Mouse (Mus musculus) cerebellum, adult 2 months (tissue): ENCODE measurements around the gene Olfr1346. TPM values are rescaled to one million over a fixed set of nuclear protein-coding genes. Genes with fewer than 3 reads are reported as not detected.

Experiments
- DNase-seq, 2 experiments: peaks; one replicate each; pipeline ENCODE4 v3.0.0; 2021
- H3K27ac ChIP-seq: fragments of 200-500 bp; 2 replicates; pipeline ENCODE4 v1.5.1; 2012; ENCODE audit warnings: low read length, control low read depth, inconsistent platforms; ENCODE audit not compliant: insufficient read depth
- H3K27me3 ChIP-seq: fragments of 200-500 bp; 2 replicates; pipeline ENCODE4 v1.6.1; 2012; ENCODE audit warnings: inconsistent platforms, mild to moderate bottlenecking, low read length, moderate library complexity; ENCODE audit not compliant: control insufficient read depth, insufficient read depth
- H3K4me1 ChIP-seq: fragments of 200-500 bp; 2 replicates; pipeline ENCODE4 v1.6.1; 2011; ENCODE audit warnings: low read length; ENCODE audit not compliant: control insufficient read depth, insufficient read depth
- H3K4me3 ChIP-seq: fragments of 200-500 bp; replicated peaks from 2 replicates; pipeline ENCODE3; 2011; ENCODE audit warnings: mild to moderate bottlenecking, low read depth, low read length, control low read depth; ENCODE audit not compliant: insufficient read depth
- CTCF ChIP-seq: fragments of 200-500 bp; IDR thresholded peaks from 2 replicates; pipeline ENCODE4 v1.5.1; 2011; ENCODE audit warnings: low read depth, mild to moderate bottlenecking, control low read depth, low read length, moderate library complexity, borderline replicate concordance; ENCODE audit not compliant: insufficient read depth
- WGBS: fragments of 180-500 bp; shearing (Covaris S2); methylation state at CpG from one replicate; pipeline ENCODE4 v1.1.7; 2018; 5-methylcytosine and 5-hydroxymethylcytosine counted together
- polyA plus RNA-seq: library from polyadenylated mRNA; depleted of rRNA; stranded (reverse); fragments of >200 nt; gene quantifications from 2 replicates; pipeline ENCODE4 v1.2.3, GENCODE M21; 2012; rRNA removed

Olfr1346 gene
- polyA plus RNA-seq, 1 experiment = not detected

DNA sequence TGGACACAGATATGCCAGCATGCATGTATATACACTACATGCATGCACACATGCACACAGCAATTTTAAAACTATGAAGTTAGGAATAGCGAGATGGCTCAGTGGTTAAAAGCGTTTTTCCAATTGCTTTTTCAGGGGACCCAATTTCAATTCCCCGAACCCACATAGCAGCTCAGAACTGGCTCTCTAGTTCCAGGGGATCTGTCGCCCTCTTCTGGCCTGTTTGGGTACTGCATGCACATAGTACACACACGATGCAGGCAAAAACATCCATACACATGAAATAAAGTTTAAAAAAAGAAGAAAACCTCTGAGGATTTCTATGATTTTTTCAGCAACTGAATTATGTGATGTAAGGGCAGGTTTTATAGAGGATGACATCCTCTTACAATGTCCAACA is 59.2 kb downstream of the Olfr1346 start:
- Histone ChIP-seq H3K27ac (no peak overlapping the region), H3K4me1 (no peaks in the 10 kb centered on the region), H3K27me3 (no peaks in the 10 kb centered on the region), H3K4me3 (no peak overlapping the region)
- no peak for TF ChIP-seq CTCF
- 59% methylated on average over 5 of the region's 5 CpGs for WGBS
- no peak for DNase-seq

Other genes with a start within 250 kb of the Olfr1346 start
- not detected in 2 replicates for gene Zscan5b, start 244.8 kb upstream of the Olfr1346 start, polyA plus RNA-seq
- not detected in 2 replicates for gene Epp13, start 214.4 kb upstream of the Olfr1346 start, polyA plus RNA-seq
- gene Zfp667, start 180.5 kb upstream of the Olfr1346 start, polyA plus RNA-seq = 7.9 and 8.8 TPM in 2 replicates
- 5.6 and 6.9 TPM in 2 replicates for gene Zfp583, start 135.8 kb upstream of the Olfr1346 start, polyA plus RNA-seq
- 3.0 and 3.2 TPM in 2 replicates for gene Gm3854, start 123.3 kb upstream of the Olfr1346 start, polyA plus RNA-seq
- 4.7 and 5.6 TPM in 2 replicates for gene Zfp78, start 103.8 kb upstream of the Olfr1346 start, polyA plus RNA-seq
- 8.7 and 9.4 TPM in 2 replicates for gene Zfp28, start 83.8 kb upstream of the Olfr1346 start, polyA plus RNA-seq
- 16.1 and 19.1 TPM in 2 replicates for gene Smim17, start 68.4 kb upstream of the Olfr1346 start, polyA plus RNA-seq
- gene Gm20715, start 56.8 kb upstream of the Olfr1346 start, polyA plus RNA-seq = 0.22 and 0.31 TPM in 2 replicates
- 2.3 and 2.7 TPM in 2 replicates for gene Olfr1344, start 28.4 kb upstream of the Olfr1346 start, polyA plus RNA-seq
- gene Olfr1336, start 10.9 kb upstream of the Olfr1346 start, polyA plus RNA-seq = not detected in 2 replicates
- not detected in 2 replicates for gene Olfr5, start 19.8 kb downstream of the Olfr1346 start, polyA plus RNA-seq
- not detected in 2 replicates for gene Olfr1347, start 32.7 kb downstream of the Olfr1346 start, polyA plus RNA-seq
- not detected in 2 replicates for gene Olfr1348, start 41.6 kb downstream of the Olfr1346 start, polyA plus RNA-seq
- not detected in 2 replicates for gene Olfr1349, start 55.8 kb downstream of the Olfr1346 start, polyA plus RNA-seq
- gene Olfr1350, start 97.7 kb downstream of the Olfr1346 start, polyA plus RNA-seq = not detected in 2 replicates
- 4.4 and 5.6 TPM in 2 replicates for gene Zim1, start 229.3 kb downstream of the Olfr1346 start, polyA plus RNA-seq